Mouse (Mus musculus): ENCODE data around the gene Vezt. TPM values are rescaled to one million over a fixed set of nuclear protein-coding genes. Genes with fewer than 3 reads are reported as not detected.

Vezt gene
- polyA plus RNA-seq, 1 experiment from 2014 or later, result 29.3 TPM

DNA sequence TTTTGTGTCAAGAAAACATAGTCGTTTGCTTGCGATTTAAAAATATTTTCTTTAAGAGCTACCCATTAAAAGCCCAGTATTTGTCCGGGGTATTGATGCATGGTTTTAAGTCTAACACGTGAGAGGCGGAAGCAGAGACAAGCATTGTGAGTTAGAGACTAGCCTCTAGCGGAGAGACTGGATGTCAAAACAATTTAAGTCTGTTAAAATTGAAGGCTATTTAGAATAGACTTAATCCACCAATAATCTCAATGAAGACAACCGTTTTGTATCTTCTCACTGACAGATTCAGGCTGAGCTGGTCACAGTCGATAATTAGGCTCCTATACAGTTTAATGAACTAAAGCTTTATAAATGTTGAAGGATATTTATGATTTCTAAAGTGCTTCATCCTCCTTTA is 95.9 kb downstream of the Vezt start:
- no peak overlapping the region for H3K27ac ChIP-seq (ENCODE audit: low read depth)
- DNase-seq (no peak), ATAC-seq (ENCODE audit: insufficient read depth) (no peak)
- 86% methylated on average over 8 of the region's 8 CpGs for WGBS
- H3K4me3 ChIP-seq (ENCODE audit: low read depth, low read length), result no peak overlapping the region
- no peak overlapping the region for H3K4me2 ChIP-seq
- H3K9me3 ChIP-seq (ENCODE audit: low read depth, low read length), result no peaks in the 10 kb centered on the region
- no peak for TF ChIP-seq CTCF (IDR thresholded peaks at IDR 0.05; ENCODE audit: low read depth)
- H3K4me1 ChIP-seq (ENCODE audit: insufficient read depth), result no peaks in the 10 kb centered on the region
- no peak overlapping the region for H3K9ac ChIP-seq
- H3K36me3 ChIP-seq (ENCODE audit: insufficient read depth), result no peaks in the 10 kb centered on the region
- H3K27me3 ChIP-seq (ENCODE audit: insufficient read depth, low read length), result no peaks in the 10 kb centered on the region

DNA sequence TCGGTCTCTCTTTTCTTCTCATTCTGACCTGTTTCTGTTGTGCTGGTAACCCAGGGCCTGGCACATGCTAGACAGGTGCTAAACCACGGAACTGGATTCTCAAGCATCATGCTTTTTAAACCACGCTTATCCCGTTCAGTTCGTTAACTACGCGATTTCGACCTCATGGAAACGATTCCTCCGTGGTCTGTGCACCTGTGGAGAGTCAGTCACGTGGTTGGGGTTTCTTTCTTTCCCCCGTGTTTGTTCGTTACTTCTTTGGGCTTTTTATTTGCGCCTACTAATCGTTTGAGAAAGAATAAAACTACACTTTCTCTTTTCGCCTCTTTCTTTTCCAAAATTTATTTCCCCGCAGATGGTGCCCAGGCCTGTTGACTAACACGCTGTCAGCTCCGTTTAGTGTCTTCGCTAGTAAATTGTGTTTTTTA is 96.8 kb downstream of the Vezt start:
- no peak overlapping the region for H3K27ac ChIP-seq (ENCODE audit: low read depth)
- H3K4me1 ChIP-seq (ENCODE audit: insufficient read depth), result no peaks in the 10 kb centered on the region
- H3K9me3 ChIP-seq (ENCODE audit: low read depth, low read length), result no peaks in the 10 kb centered on the region
- H3K4me3 ChIP-seq (ENCODE audit: low read depth, low read length), result no peak overlapping the region
- DNase-seq, result no peak
- 81% methylated on average over 20 of the region's 20 CpGs for WGBS
- no peak for ATAC-seq (ENCODE audit: insufficient read depth)
- no peak overlapping the region for H3K4me2 ChIP-seq
- H3K36me3 ChIP-seq (ENCODE audit: insufficient read depth), result no peaks in the 10 kb centered on the region
- H3K27me3 ChIP-seq (ENCODE audit: insufficient read depth, low read length), result no peaks in the 10 kb centered on the region
- no peak overlapping the region for H3K9ac ChIP-seq
- no peak for TF ChIP-seq CTCF (IDR thresholded peaks at IDR 0.05; ENCODE audit: low read depth)

GRCm38 (mm10) chr10:93933980-93934379 is 101.6 kb downstream of the Vezt start:
- H3K4me1 ChIP-seq (ENCODE audit: insufficient read depth), result no peaks in the 10 kb centered on the region
- TF ChIP-seq CTCF (IDR thresholded peaks at IDR 0.05; ENCODE audit: low read depth), result no peak
- no peak overlapping the region for H3K4me3 ChIP-seq (ENCODE audit: low read depth, low read length)
- peak overlapping the region; percentile 35; the same call in 1 of the 2 replicates for H3K4me2 ChIP-seq
- peak; percentile 94 for ATAC-seq (ENCODE audit: insufficient read depth)
- H3K36me3 ChIP-seq (ENCODE audit: insufficient read depth), result no peaks in the 10 kb centered on the region
- no peak overlapping the region for H3K9ac ChIP-seq
- 11% methylated on average over 9 of the region's 9 CpGs for WGBS
- no peaks in the 10 kb centered on the region for H3K27me3 ChIP-seq (ENCODE audit: insufficient read depth, low read length)
- peak; percentile 94 for DNase-seq
- H3K27ac ChIP-seq (ENCODE audit: low read depth), result no peak overlapping the region
- no peaks in the 10 kb centered on the region for H3K9me3 ChIP-seq (ENCODE audit: low read depth, low read length)

DNA sequence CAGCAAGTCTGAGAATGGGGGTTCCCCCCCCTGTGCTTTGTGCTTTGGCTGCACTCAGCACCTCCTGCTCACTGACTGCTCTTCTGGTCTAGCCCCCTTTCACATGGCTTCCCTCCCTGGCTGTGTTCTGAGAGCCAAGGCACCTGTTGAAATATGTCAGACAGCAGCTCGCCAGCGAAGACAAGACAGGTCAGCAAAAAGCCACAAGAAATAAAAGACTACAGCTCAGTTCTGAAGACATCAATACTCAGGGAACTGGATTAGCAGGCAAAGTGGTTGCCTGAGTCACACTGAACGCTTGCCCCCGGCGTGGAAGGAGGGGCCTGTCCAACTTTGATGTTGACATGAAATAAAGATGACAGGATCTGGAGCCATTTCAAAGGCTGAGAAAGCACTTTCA is 102.8 kb downstream of the Vezt start:
- H3K27ac ChIP-seq (ENCODE audit: low read depth), result no peak overlapping the region
- DNase-seq (peak; percentile 31), ATAC-seq (ENCODE audit: insufficient read depth) (peak; percentile 23; the same call in 1 of the 2 replicates)
- no peak overlapping the region for H3K4me2 ChIP-seq
- H3K27me3 ChIP-seq (ENCODE audit: insufficient read depth, low read length), result no peaks in the 10 kb centered on the region
- no peak overlapping the region for H3K9ac ChIP-seq
- no peaks in the 10 kb centered on the region for H3K4me1 ChIP-seq (ENCODE audit: insufficient read depth)
- WGBS, result 25% methylated on average over 5 of the region's 5 CpGs
- no peak overlapping the region for H3K4me3 ChIP-seq (ENCODE audit: low read depth, low read length)
- H3K36me3 ChIP-seq (ENCODE audit: insufficient read depth), result no peaks in the 10 kb centered on the region
- no peak for TF ChIP-seq CTCF (IDR thresholded peaks at IDR 0.05; ENCODE audit: low read depth)
- H3K9me3 ChIP-seq (ENCODE audit: low read depth, low read length), result no peaks in the 10 kb centered on the region

DNA sequence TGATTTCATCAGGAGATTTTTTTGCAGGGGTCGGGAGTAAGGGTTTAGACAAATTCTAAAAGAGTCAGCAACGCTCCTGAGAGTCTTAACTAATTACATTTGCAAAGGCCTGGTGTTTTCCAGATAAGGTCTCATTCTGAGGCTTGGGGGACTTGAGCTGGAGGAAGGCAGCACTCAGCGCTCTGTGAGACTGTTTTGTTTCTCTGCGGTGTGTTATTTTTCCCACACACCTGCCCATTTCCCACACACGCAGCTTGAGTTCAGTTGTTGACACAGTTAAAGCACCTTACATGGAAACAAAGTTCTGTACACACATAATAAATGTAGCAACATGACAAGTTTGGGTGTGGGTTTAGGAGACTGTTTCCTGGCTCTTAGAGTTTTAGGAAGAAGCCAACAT is 103.6 kb downstream of the Vezt start:
- Histone ChIP-seq H3K4me2 (no peak overlapping the region), H3K4me3 (ENCODE audit: low read depth, low read length) (no peak overlapping the region), H3K9ac (no peak overlapping the region), H3K27me3 (ENCODE audit: insufficient read depth, low read length) (no peaks in the 10 kb centered on the region), H3K9me3 (ENCODE audit: low read depth, low read length) (no peaks in the 10 kb centered on the region), H3K36me3 (ENCODE audit: insufficient read depth) (no peaks in the 10 kb centered on the region), H3K27ac (ENCODE audit: low read depth) (no peak overlapping the region), H3K4me1 (ENCODE audit: insufficient read depth) (no peaks in the 10 kb centered on the region)
- ATAC-seq (ENCODE audit: insufficient read depth) (no peak), DNase-seq (no peak)
- WGBS, result 57% methylated on average over 5 of the region's 5 CpGs
- TF ChIP-seq CTCF (IDR thresholded peaks at IDR 0.05; ENCODE audit: low read depth), result no peak

- no peak for ATAC-seq (ENCODE audit: insufficient read depth)
- no peak overlapping the region for H3K9ac ChIP-seq
- no peaks in the 10 kb centered on the region for H3K4me1 ChIP-seq (ENCODE audit: insufficient read depth)
- 66% methylated on average over 9 of the region's 9 CpGs for WGBS
- no peak overlapping the region for H3K27ac ChIP-seq (ENCODE audit: low read depth)
- no peak for DNase-seq
- no peak overlapping the region for H3K4me3 ChIP-seq (ENCODE audit: low read depth, low read length)
- H3K9me3 ChIP-seq (ENCODE audit: low read depth, low read length), result no peaks in the 10 kb centered on the region
- no peaks in the 10 kb centered on the region for H3K27me3 ChIP-seq (ENCODE audit: insufficient read depth, low read length)
- no peak for TF ChIP-seq CTCF (IDR thresholded peaks at IDR 0.05; ENCODE audit: low read depth)
- no peaks in the 10 kb centered on the region for H3K36me3 ChIP-seq (ENCODE audit: insufficient read depth)
- no peak overlapping the region for H3K4me2 ChIP-seq
These were observed 104.2 kb downstream of the Vezt start for GRCm38 (mm10) chr10:93931431-93931830.

DNA sequence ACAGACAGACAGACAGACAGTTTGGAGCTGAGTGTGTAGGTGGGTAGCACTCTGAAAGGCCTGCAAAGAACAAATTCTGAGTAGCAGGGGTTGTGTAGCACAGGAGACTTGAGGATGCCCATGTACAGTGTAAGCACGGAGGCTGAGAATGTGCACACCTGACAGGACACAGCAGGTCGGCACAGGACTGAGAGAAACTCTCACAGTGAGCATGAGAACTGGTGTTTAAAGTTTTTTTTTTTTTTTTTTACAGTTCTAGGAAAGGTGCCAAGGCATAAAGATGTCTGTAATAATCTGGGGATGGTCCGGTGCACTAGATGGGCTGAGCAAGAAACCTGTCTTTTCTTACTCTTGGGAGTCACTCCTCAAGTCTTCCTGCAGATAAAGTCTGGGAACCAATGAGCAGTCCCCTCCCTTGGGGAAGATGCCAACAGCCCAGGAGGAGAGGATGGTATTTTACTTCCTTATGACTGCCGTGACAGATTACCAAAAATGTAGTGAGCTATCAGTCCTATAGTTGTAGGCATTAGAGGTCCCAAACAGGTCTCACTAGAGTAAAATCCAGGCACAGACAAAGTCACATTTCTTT is 105.3 kb downstream of the Vezt start:
- Histone ChIP-seq H3K4me2 (no peak overlapping the region), H3K4me1 (ENCODE audit: insufficient read depth) (no peaks in the 10 kb centered on the region), H3K4me3 (ENCODE audit: low read depth, low read length) (no peak overlapping the region), H3K36me3 (ENCODE audit: insufficient read depth) (no peaks in the 10 kb centered on the region), H3K9ac (no peak overlapping the region), H3K27me3 (ENCODE audit: insufficient read depth, low read length) (no peaks in the 10 kb centered on the region), H3K9me3 (ENCODE audit: low read depth, low read length) (no peaks in the 10 kb centered on the region), H3K27ac (ENCODE audit: low read depth) (no peak overlapping the region)
- no peak for ATAC-seq (ENCODE audit: insufficient read depth)
- TF ChIP-seq CTCF (IDR thresholded peaks at IDR 0.05; ENCODE audit: low read depth), result no peak
- 65% methylated on average over 4 of the region's 4 CpGs for WGBS
- DNase-seq, result no peak
